Mouse (Mus musculus): ENCODE measurements at regions not wholly inside any gene's neighbourhood (a gene's known extent, or its start where the extent isn't known, plus 50 kb on each side); places are given as distances from the start of the nearest gene placed in this dataset.

GRCm38 (mm10) chr2:34076346-34076745, 188.6 kb upstream of the Mvb12b start:
- no peak for TF ChIP-seq CTCF (IDR thresholded peaks at IDR 0.05; ENCODE audit: low read depth, low read length)
- no peak for TF ChIP-seq POLR2A (IDR thresholded peaks at IDR 0.05; ENCODE audit: borderline replicate concordance, low read depth, low read length)
